Mouse (Mus musculus): Measurements from ENCODE around the gene Pdss2. TPM values are rescaled to one million over a fixed set of nuclear protein-coding genes. Genes with fewer than 3 reads are reported as not detected.

The Pdss2 gene
- polyA plus RNA-seq, 1 experiment from 2014 or later = 16.6 TPM

GRCm38 (mm10) chr10:43200206-43200605, 21.1 kb upstream of the Pdss2 start:
- no peak overlapping the region for H3K27ac ChIP-seq (ENCODE audit: low read depth, low read length)
- H3K9me3 ChIP-seq (ENCODE audit: control insufficient read depth, low read length) = no peaks in the 10 kb centered on the region
- no peak overlapping the region for H3K9ac ChIP-seq (ENCODE audit: low read length)
- ATAC-seq (ENCODE audit: low FRiP score) = no peak
- H3K4me3 ChIP-seq (ENCODE audit: low read depth, low read length) = no peak overlapping the region
- no peak for DNase-seq (ENCODE audit: low spot score, missing footprints)
- H3K4me1 ChIP-seq (ENCODE audit: control insufficient read depth, insufficient read depth, low read length) = no peaks in the 10 kb centered on the region
- no peaks in the 10 kb centered on the region for H3K27me3 ChIP-seq (ENCODE audit: control insufficient read depth, insufficient read depth, low read length)
- 90% methylated on average over 2 of the region's 2 CpGs for WGBS
- no peak overlapping the region for H3K4me2 ChIP-seq
- H3K36me3 ChIP-seq (ENCODE audit: control insufficient read depth, insufficient read depth, low read length) = no peaks in the 10 kb centered on the region

GRCm38 (mm10) chr10:43203865-43204264, 17.4 kb upstream of the Pdss2 start:
- Histone ChIP-seq H3K9me3 (ENCODE audit: control insufficient read depth, low read length) (no peaks in the 10 kb centered on the region), H3K36me3 (ENCODE audit: control insufficient read depth, insufficient read depth, low read length) (no peaks in the 10 kb centered on the region), H3K4me1 (ENCODE audit: control insufficient read depth, insufficient read depth, low read length) (no peaks in the 10 kb centered on the region), H3K4me2 (no peak overlapping the region), H3K27me3 (ENCODE audit: control insufficient read depth, insufficient read depth, low read length) (no peaks in the 10 kb centered on the region), H3K27ac (ENCODE audit: low read depth, low read length) (no peak overlapping the region), H3K9ac (ENCODE audit: low read length) (no peak overlapping the region), H3K4me3 (ENCODE audit: low read depth, low read length) (no peak overlapping the region)
- DNase-seq (ENCODE audit: low spot score, missing footprints) = no peak
- 86% methylated on average over 3 of the region's 3 CpGs for WGBS
- no peak for ATAC-seq (ENCODE audit: low FRiP score)

GRCm38 (mm10) chr10:43211866-43212265, 9.4 kb upstream of the Pdss2 start:
- Histone ChIP-seq H3K4me3 (ENCODE audit: low read depth, low read length) (no peak overlapping the region), H3K4me1 (ENCODE audit: control insufficient read depth, insufficient read depth, low read length) (no peaks in the 10 kb centered on the region), H3K27ac (ENCODE audit: low read depth, low read length) (no peak overlapping the region), H3K4me2 (no peak overlapping the region), H3K9me3 (ENCODE audit: control insufficient read depth, low read length) (no peaks in the 10 kb centered on the region; the same call in 1 of the 2 replicates), H3K27me3 (ENCODE audit: control insufficient read depth, insufficient read depth, low read length) (no peaks in the 10 kb centered on the region), H3K36me3 (ENCODE audit: control insufficient read depth, insufficient read depth, low read length) (no peaks in the 10 kb centered on the region), H3K9ac (ENCODE audit: low read length) (no peak overlapping the region)
- 31% methylated on average over 6 of the region's 6 CpGs for WGBS
- DNase-seq (ENCODE audit: low spot score, missing footprints) = no peak
- no peak for ATAC-seq (ENCODE audit: low FRiP score)

- DNase-seq (ENCODE audit: low spot score, missing footprints) = no peak
- Histone ChIP-seq H3K4me3 (ENCODE audit: low read depth, low read length) (no peak overlapping the region), H3K4me2 (no peak overlapping the region), H3K27ac (ENCODE audit: low read depth, low read length) (no peak overlapping the region), H3K9ac (ENCODE audit: low read length) (no peak overlapping the region), H3K27me3 (ENCODE audit: control insufficient read depth, insufficient read depth, low read length) (no peaks in the 10 kb centered on the region), H3K4me1 (ENCODE audit: control insufficient read depth, insufficient read depth, low read length) (peaks cover 2% of the 10 kb centered on the region; the same call in 1 of the 2 replicates), H3K36me3 (ENCODE audit: control insufficient read depth, insufficient read depth, low read length) (no peaks in the 10 kb centered on the region), H3K9me3 (ENCODE audit: control insufficient read depth, low read length) (no peaks in the 10 kb centered on the region)
- WGBS = 92% methylated on average over 13 of the region's 13 CpGs
- ATAC-seq (ENCODE audit: low FRiP score) = no peak
Measured at GRCm38 (mm10) chr10:43217361-43217900, 3.9 kb upstream of the Pdss2 start.

- peak overlapping the region; percentile 64 for H3K4me2 ChIP-seq
- H3K9me3 ChIP-seq (ENCODE audit: control insufficient read depth, low read length) = no peaks in the 10 kb centered on the region
- WGBS = 24% methylated on average over 7 of the region's 7 CpGs
- H3K27ac ChIP-seq (ENCODE audit: low read depth, low read length) = peak overlapping the region; percentile 88; the same call in 1 of the 2 replicates
- no peaks in the 10 kb centered on the region for H3K27me3 ChIP-seq (ENCODE audit: control insufficient read depth, insufficient read depth, low read length)
- H3K9ac ChIP-seq (ENCODE audit: low read length) = peak overlapping the region; percentile 95
- ATAC-seq (ENCODE audit: low FRiP score) (no peak), DNase-seq (ENCODE audit: low spot score, missing footprints) (peak; percentile 86)
- peak overlapping the region; percentile 85 for H3K4me3 ChIP-seq (ENCODE audit: low read depth, low read length)
- no peaks in the 10 kb centered on the region for H3K36me3 ChIP-seq (ENCODE audit: control insufficient read depth, insufficient read depth, low read length)
- peaks cover 2% of the 10 kb centered on the region; the same call in 1 of the 2 replicates for H3K4me1 ChIP-seq (ENCODE audit: control insufficient read depth, insufficient read depth, low read length)
Measured at GRCm38 (mm10) chr10:43220479-43220878, 807 bp upstream of the Pdss2 start.

- Histone ChIP-seq H3K4me3 (ENCODE audit: low read depth, low read length) (peak overlapping the region; percentile 85), H3K9ac (ENCODE audit: low read length) (peak overlapping the region; percentile 70), H3K27ac (ENCODE audit: low read depth, low read length) (0 out of 2 replicates have a peak overlapping the region, but pooled peaks have one; percentile 31), H3K9me3 (ENCODE audit: control insufficient read depth, low read length) (no peaks in the 10 kb centered on the region), H3K36me3 (ENCODE audit: control insufficient read depth, insufficient read depth, low read length) (no peaks in the 10 kb centered on the region), H3K4me1 (ENCODE audit: control insufficient read depth, insufficient read depth, low read length) (peaks cover 2% of the 10 kb centered on the region; the same call in 1 of the 2 replicates), H3K27me3 (ENCODE audit: control insufficient read depth, insufficient read depth, low read length) (no peaks in the 10 kb centered on the region), H3K4me2 (peak overlapping the region; percentile 79)
- peak; percentile 57 for ATAC-seq (ENCODE audit: low FRiP score)
- WGBS = under 1% methylated on average over 25 of the region's 25 CpGs
- no peak for DNase-seq (ENCODE audit: low spot score, missing footprints)
Measured at GRCm38 (mm10) chr10:43221659-43222058, 373 bp downstream of the Pdss2 start.

GRCm38 (mm10) chr10:43223391-43223790, 2.1 kb downstream of the Pdss2 start:
- no peaks in the 10 kb centered on the region for H3K36me3 ChIP-seq (ENCODE audit: control insufficient read depth, insufficient read depth, low read length)
- no peak overlapping the region for H3K4me3 ChIP-seq (ENCODE audit: low read depth, low read length)
- 93% methylated on average over 2 of the region's 2 CpGs for WGBS
- no peaks in the 10 kb centered on the region for H3K9me3 ChIP-seq (ENCODE audit: control insufficient read depth, low read length)
- no peak overlapping the region for H3K27ac ChIP-seq (ENCODE audit: low read depth, low read length)
- H3K9ac ChIP-seq (ENCODE audit: low read length) = no peak overlapping the region
- no peak overlapping the region for H3K4me2 ChIP-seq
- no peak for ATAC-seq (ENCODE audit: low FRiP score)
- no peak for DNase-seq (ENCODE audit: low spot score, missing footprints)
- H3K4me1 ChIP-seq (ENCODE audit: control insufficient read depth, insufficient read depth, low read length) = peaks cover 2% of the 10 kb centered on the region; the same call in 1 of the 2 replicates
- no peaks in the 10 kb centered on the region for H3K27me3 ChIP-seq (ENCODE audit: control insufficient read depth, insufficient read depth, low read length)

- no peak for ATAC-seq (ENCODE audit: low FRiP score)
- H3K4me3 ChIP-seq (ENCODE audit: low read depth, low read length) = no peak overlapping the region
- 83% methylated on average over 1 of the region's 1 CpGs for WGBS
Measured at GRCm38 (mm10) chr10:43226391-43226790, 5.1 kb downstream of the Pdss2 start.

GRCm38 (mm10) chr10:43229236-43229635, 8.0 kb downstream of the Pdss2 start:
- Histone ChIP-seq H3K36me3 (ENCODE audit: control insufficient read depth, insufficient read depth, low read length) (no peaks in the 10 kb centered on the region), H3K9me3 (ENCODE audit: control insufficient read depth, low read length) (no peaks in the 10 kb centered on the region), H3K4me1 (ENCODE audit: control insufficient read depth, insufficient read depth, low read length) (no peaks in the 10 kb centered on the region), H3K27ac (ENCODE audit: low read depth, low read length) (no peak overlapping the region), H3K9ac (ENCODE audit: low read length) (no peak overlapping the region), H3K27me3 (ENCODE audit: control insufficient read depth, insufficient read depth, low read length) (no peaks in the 10 kb centered on the region), H3K4me2 (no peak overlapping the region), H3K4me3 (ENCODE audit: low read depth, low read length) (no peak overlapping the region)
- WGBS = 95% methylated on average over 2 of the region's 2 CpGs
- no peak for DNase-seq (ENCODE audit: low spot score, missing footprints)
- ATAC-seq (ENCODE audit: low FRiP score) = no peak

More at GRCm38 (mm10) chr10:43226391-43226790, 5.1 kb downstream of the Pdss2 start:
- no peaks in the 10 kb centered on the region for H3K9me3 ChIP-seq (ENCODE audit: control insufficient read depth, low read length)
- H3K27ac ChIP-seq (ENCODE audit: low read depth, low read length) = no peak overlapping the region
- H3K27me3 ChIP-seq (ENCODE audit: control insufficient read depth, insufficient read depth, low read length) = no peaks in the 10 kb centered on the region
- no peaks in the 10 kb centered on the region for H3K4me1 ChIP-seq (ENCODE audit: control insufficient read depth, insufficient read depth, low read length)
- no peaks in the 10 kb centered on the region for H3K36me3 ChIP-seq (ENCODE audit: control insufficient read depth, insufficient read depth, low read length)
- no peak for DNase-seq (ENCODE audit: low spot score, missing footprints)
- H3K9ac ChIP-seq (ENCODE audit: low read length) = no peak overlapping the region
- H3K4me2 ChIP-seq = no peak overlapping the region

All from midbrain, embryonic 11.5 days (tissue).